ENCODE assay signal across 13 mouse cellular contexts in the genomic region with DNA sequence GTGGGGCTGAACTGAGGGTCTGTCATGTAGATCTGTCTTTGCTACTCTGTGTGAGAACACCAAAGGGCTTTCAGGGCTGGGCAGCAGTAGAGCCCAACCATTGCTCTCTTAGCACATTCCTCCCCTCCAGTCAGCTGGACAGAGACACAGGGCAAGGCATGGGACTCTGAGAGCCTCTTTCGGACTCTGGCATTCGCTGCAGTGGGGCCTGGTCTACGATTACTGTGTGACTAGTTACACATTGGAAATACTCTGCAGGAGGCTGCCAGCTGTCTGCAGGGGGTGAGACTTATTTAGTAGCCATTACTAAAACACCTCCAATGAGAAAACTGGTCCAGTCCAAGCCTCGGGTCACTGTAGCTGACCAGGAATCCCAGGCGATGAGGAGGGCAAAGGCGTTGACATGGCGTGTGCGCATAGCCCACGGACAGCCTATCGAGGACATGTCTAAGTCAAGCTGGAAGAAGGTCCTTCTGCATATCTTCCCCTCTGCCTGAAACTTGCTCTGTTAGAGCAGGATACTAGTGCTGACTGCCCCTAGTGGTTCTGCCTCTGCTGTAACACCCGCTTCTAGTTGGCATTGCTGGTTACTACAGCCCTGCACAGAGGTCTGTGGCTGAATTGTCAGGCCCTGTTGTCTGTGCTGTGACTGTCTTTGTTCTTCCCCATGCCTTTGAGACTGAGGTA. TPM values are rescaled to one million over a fixed set of nuclear protein-coding genes. Genes with fewer than 3 reads are reported as not detected.
DNase-seq lines count a peak whose midpoint lies in the region; ATAC-seq and TF ChIP-seq lines count a peak whose summit lies in the region.
"Had no signal": no experiment of that assay in that cellular context is flagged by ENCODE, and none has a peak within 500 bp of the region (broad histone marks: within the 10 kb centered on the region; RNA-seq: fewer than 3 reads in every experiment).

No protein-coding gene starts in this region.

- H3K36me3 ChIP-seq in hindbrain, embryonic 13.5 days = no peaks in the 10 kb centered on the region
- H3K36me3 ChIP-seq in hindbrain, embryonic 12.5 days = no peaks in the 10 kb centered on the region
- H3K36me3 ChIP-seq in E14TG2a.4 (ENCODE audit: insufficient read depth, low read length) = peaks cover 10% of the 10 kb centered on the region; the same call in 1 of the 2 replicates

- TF ChIP-seq CTCF in E14TG2a.4 (conservative IDR thresholded peaks at IDR 0.05; ENCODE audit: low read length) = peak; percentile 13; the same call in 1 of the 2 replicates
- TF ChIP-seq CTCF in cerebellum, adult 2 months (IDR thresholded peaks at IDR 0.05; ENCODE audit: borderline replicate concordance, insufficient read depth, low read depth, low read length) = no peak

- no peak overlapping the region for H3K9ac ChIP-seq in hindbrain, embryonic 13.5 days
- H3K9ac ChIP-seq in hindbrain, embryonic 12.5 days = no peak overlapping the region

- 72% methylated on average over 11 of the region's 11 CpGs for WGBS in hindbrain, embryonic 13.5 days
- 70% methylated on average over 11 of the region's 11 CpGs for WGBS in hindbrain, embryonic 12.5 days
- WGBS in cerebellum, adult 2 months = 68% methylated on average over 11 of the region's 11 CpGs

- ATAC-seq in hindbrain, embryonic 13.5 days (ENCODE audit: low FRiP score) = 0 out of 2 replicates have a peak, but pooled peaks have one; percentile 50
- ATAC-seq in hindbrain, embryonic 12.5 days (ENCODE audit: low FRiP score) = no peak
- ATAC-seq in megakaryocyte-erythroid progenitor cell, adult 5-6 weeks (replicated peaks; ENCODE audit: low FRiP score, low TSS enrichment, poor library complexity, severe bottlenecking) = peak; percentile 66
- no peak for ATAC-seq in megakaryocyte, adult 5-6 weeks (ENCODE audit: poor library complexity, severe bottlenecking)

- H3K4me3 ChIP-seq in hindbrain, embryonic 13.5 days = no peak overlapping the region
- no peak overlapping the region for H3K4me3 ChIP-seq in hindbrain, embryonic 12.5 days
- no peak overlapping the region for H3K4me3 ChIP-seq in E14TG2a.4 (replicated peaks; ENCODE audit: low read length)
- H3K4me3 ChIP-seq in cerebellum, adult 2 months (replicated peaks; ENCODE audit: insufficient read depth, low read depth, low read length) = no peak overlapping the region
- H3K4me3 ChIP-seq: heart, adult 2 months had no signal

- peak; percentile 91 for DNase-seq in kidney, adult 11 months
- no peak for DNase-seq in cerebellum, adult 2 months
- no peak for DNase-seq in gastrocnemius, postnatal 25 days
- DNase-seq: adrenal gland, adult 8-10 months; heart, adult 2 months; layer of hippocampus, adult 9-11 months; lung, adult 18-20 months; thymus, adult 18-20 months had no signal

- H3K27ac ChIP-seq in hindbrain, embryonic 13.5 days = no peak overlapping the region
- no peak overlapping the region for H3K27ac ChIP-seq in hindbrain, embryonic 12.5 days
- H3K27ac ChIP-seq in cerebellum, adult 2 months (ENCODE audit: insufficient read depth, low read length) = no peak overlapping the region
- H3K27ac ChIP-seq: heart, adult 2 months had no signal

- no peaks in the 10 kb centered on the region for H3K4me1 ChIP-seq in hindbrain, embryonic 13.5 days (replicated peaks)
- H3K4me1 ChIP-seq in hindbrain, embryonic 12.5 days = no peaks in the 10 kb centered on the region
- H3K4me1 ChIP-seq in E14TG2a.4 (replicated peaks; ENCODE audit: low read depth, low read length) = peaks cover 24% of the 10 kb centered on the region
- peaks cover 13% of the 10 kb centered on the region for H3K4me1 ChIP-seq in cerebellum, adult 2 months (ENCODE audit: control insufficient read depth, insufficient read depth, low read length)

- no peak overlapping the region for H3K4me2 ChIP-seq in hindbrain, embryonic 13.5 days
- no peak overlapping the region for H3K4me2 ChIP-seq in hindbrain, embryonic 12.5 days (replicated peaks)

- no peaks in the 10 kb centered on the region for H3K27me3 ChIP-seq in hindbrain, embryonic 13.5 days
- no peaks in the 10 kb centered on the region for H3K27me3 ChIP-seq in hindbrain, embryonic 12.5 days
- H3K27me3 ChIP-seq in E14TG2a.4 (ENCODE audit: insufficient read depth, low read length) = no peaks in the 10 kb centered on the region
- no peaks in the 10 kb centered on the region for H3K27me3 ChIP-seq in cerebellum, adult 2 months (ENCODE audit: control insufficient read depth, insufficient read depth, low read length)

- TF ChIP-seq POLR2A in cerebellum, adult 2 months (IDR thresholded peaks at IDR 0.05; ENCODE audit: borderline replicate concordance, insufficient read depth, low read length) = no peak

- no peaks in the 10 kb centered on the region for H3K9me3 ChIP-seq in hindbrain, embryonic 13.5 days
- H3K9me3 ChIP-seq in hindbrain, embryonic 12.5 days (replicated peaks) = no peaks in the 10 kb centered on the region
- no peaks in the 10 kb centered on the region; the same call in 1 of the 2 replicates for H3K9me3 ChIP-seq in E14TG2a.4 (ENCODE audit: low read length)

RNA-seq across cellular contexts. Expression of gene Edem3, which starts 39.0 kb away (rescaled TPM):
- polyA plus RNA-seq in hindbrain, embryonic 13.5 days (2015; fragmentation: Nextera tagmentation; extraction: Ambion mirVana) = 17.9 and 18.8 TPM in 2 replicates
- polyA plus RNA-seq in hindbrain, embryonic 12.5 days (2016; fragmentation: Nextera tagmentation; extraction: Ambion mirVana) = 30.2 and 34.3 TPM in 2 replicates
- 13.8 and 21.7 TPM in 2 replicates for total RNA-seq in megakaryocyte-erythroid progenitor cell, adult 5-6 weeks (2014; fragmentation: Nextera tagmentation)
- total RNA-seq in megakaryocyte-erythroid progenitor cell, adult 5-6 weeks (2017) = 35.2 and 38.2 TPM in 2 replicates
- polyA plus RNA-seq in cerebellum, adult 2 months (2012; rRNA removed) = 19.9 and 21.3 TPM in 2 replicates
- 10 to 100 TPM; 19.7 to 21.1 TPM for total RNA-seq in gastrocnemius, postnatal 25 days (2021)
- total RNA-seq in megakaryocyte, adult 5-6 weeks (2015) = 16.9 and 19.6 TPM in 2 replicates
- total RNA-seq in megakaryocyte, adult 5-6 weeks (2017) = 33.1 and 33.4 TPM in 2 replicates

Comparison
In these comparisons a context has a peak if more than half of its experiments do, and no peak if none do; other contexts are left out.
1. ATAC-seq: peak in hindbrain, embryonic 13.5 days (single experiment) and megakaryocyte-erythroid progenitor cell, adult 5-6 weeks (single experiment); none in hindbrain, embryonic 12.5 days (single experiment) and megakaryocyte, adult 5-6 weeks (single experiment).